Mouse (Mus musculus) lung, postnatal 0 days (tissue): ENCODE data around the gene Mycl.

ENCODE experiments used
- CTCF ChIP-seq: IDR thresholded peaks from 2 replicates; pipeline ENCODE4 v1.5.1; 2016; ENCODE audit warnings: antibody characterized with exemption, mild to moderate bottlenecking
- EP300 ChIP-seq: IDR thresholded peaks from 2 replicates; pipeline ENCODE4 v1.6.1; 2016; ENCODE audit warnings: antibody characterized with exemption, mild to moderate bottlenecking, control low read depth

- TF ChIP-seq CTCF (no peak), EP300 (peak; percentile 94)
Measured at GRCm38 (mm10) chr4:123046300-123046699, 50.8 kb downstream of the Mycl start.
